Mouse (Mus musculus): Measurements from ENCODE around the gene Abhd14a.

The Abhd14a gene

GRCm38 (mm10) chr9:106410086-106410650, 37.3 kb downstream of the Abhd14a start:
- no peak for DNase-seq

- no peak for DNase-seq
Measured at GRCm38 (mm10) chr9:106409096-106409495, 38.4 kb downstream of the Abhd14a start.

- DNase-seq, result no peak
Measured at GRCm38 (mm10) chr9:106406443-106407078, 40.9 kb downstream of the Abhd14a start.

GRCm38 (mm10) chr9:106405275-106405674, 42.2 kb downstream of the Abhd14a start:
- DNase-seq, result no peak

GRCm38 (mm10) chr9:106402607-106403375, 44.7 kb downstream of the Abhd14a start:
- no peak for DNase-seq

GRCm38 (mm10) chr9:106402149-106402548, 45.3 kb downstream of the Abhd14a start:
- DNase-seq, result no peak

GRCm38 (mm10) chr9:106399808-106400207, 47.7 kb downstream of the Abhd14a start:
- no peak for DNase-seq

- no peak for DNase-seq
Measured at GRCm38 (mm10) chr9:106398667-106399311, 48.7 kb downstream of the Abhd14a start.

- no peak for DNase-seq
Measured at GRCm38 (mm10) chr9:106397733-106398132, 49.7 kb downstream of the Abhd14a start.

- DNase-seq, result peak; percentile 35 to 45
Measured at GRCm38 (mm10) chr9:106394649-106395602, 52.6 kb downstream of the Abhd14a start.

GRCm38 (mm10) chr9:106393548-106393947, 53.9 kb downstream of the Abhd14a start:
- no peak for DNase-seq

GRCm38 (mm10) chr9:106392828-106393527, 54.5 kb downstream of the Abhd14a start:
- DNase-seq, result no peak
